Mouse (Mus musculus) thymus, adult 2 months (tissue): ENCODE data around the gene Zfp981. TPM values are rescaled to one million over a fixed set of nuclear protein-coding genes. Genes with fewer than 3 reads are reported as not detected.
"Not testable (repeated sequence)": the region's sequence is repeated elsewhere in the genome, so short reads cannot be mapped to it uniquely, and the experiment has no call there.

Experiments
- DNase-seq: peaks from one replicate; pipeline ENCODE4 v3.0.0; 2021
- H3K27ac ChIP-seq: fragments of 200-500 bp; 2 replicates; pipeline ENCODE4 v1.5.1; 2012; ENCODE audit warnings: low read length, control low read depth; ENCODE audit not compliant: control insufficient read depth, insufficient read depth
- H3K27me3 ChIP-seq: fragments of 200-500 bp; 2 replicates; pipeline ENCODE4 v1.6.1; 2012; ENCODE audit warnings: mild to moderate bottlenecking, low read length, moderate library complexity, mixed read lengths; ENCODE audit not compliant: control insufficient read depth, insufficient read depth
- H3K36me3 ChIP-seq: fragments of 200-500 bp; 2 replicates; pipeline ENCODE4 v1.6.1; 2012; ENCODE audit warnings: mild to moderate bottlenecking, low read length, moderate library complexity; ENCODE audit not compliant: control insufficient read depth, insufficient read depth
- H3K4me1 ChIP-seq: fragments of 200-500 bp; replicated peaks from 2 replicates; pipeline ENCODE4 v1.6.1; 2012; ENCODE audit warnings: low read length; ENCODE audit not compliant: control insufficient read depth, insufficient read depth
- H3K4me3 ChIP-seq: fragments of 200-500 bp; 2 replicates; pipeline ENCODE4 v1.5.1; 2012; ENCODE audit warnings: mild to moderate bottlenecking, low read length, control low read depth, moderate library complexity; ENCODE audit not compliant: control insufficient read depth, insufficient read depth
- CTCF ChIP-seq: fragments of 200-500 bp; IDR thresholded peaks from 2 replicates; pipeline ENCODE4 v1.5.1; 2012; ENCODE audit warnings: mild to moderate bottlenecking, control low read depth, low read length, moderate library complexity, borderline replicate concordance; ENCODE audit not compliant: control insufficient read depth, poor library complexity, insufficient read depth; ENCODE audit errors: extremely low read depth
- POLR2A ChIP-seq: fragments of 200-500 bp; IDR thresholded peaks from 2 replicates; pipeline ENCODE4 v1.6.1; 2012; ENCODE audit warnings: mild to moderate bottlenecking, low read length, control low read depth, moderate library complexity; ENCODE audit not compliant: control insufficient read depth, poor library complexity, insufficient read depth; ENCODE audit errors: extremely low read depth
- WGBS: fragments of 180-500 bp; shearing (Covaris S2); methylation state at CpG from one replicate; pipeline ENCODE4 v1.1.7; 2018; 5-methylcytosine and 5-hydroxymethylcytosine counted together
- polyA plus RNA-seq: library from polyadenylated mRNA; depleted of rRNA; stranded (reverse); fragments of >200 nt; gene quantifications from 2 replicates; pipeline ENCODE4 v1.2.3, GENCODE M21; 2012

Gene Zfp981
- polyA plus RNA-seq, 1 experiment, result not detected

- no peaks in the 10 kb centered on the region for H3K27me3 ChIP-seq
- TF ChIP-seq POLR2A (no peak), CTCF (no peak)
- H3K27ac ChIP-seq, result no peak overlapping the region
- WGBS, result 69% methylated on average over 1 of the region's 1 CpGs
- no peak for DNase-seq
- H3K4me3 ChIP-seq, result no peak overlapping the region
- no peaks in the 10 kb centered on the region for H3K4me1 ChIP-seq
- H3K36me3 ChIP-seq, result no peaks in the 10 kb centered on the region
Measured at GRCm38 (mm10) chr4:146457720-146458119, 44.1 kb upstream of the Zfp981 start.

- H3K27ac ChIP-seq, H3K27me3 ChIP-seq, H3K4me1 ChIP-seq, H3K36me3 ChIP-seq, H3K4me3 ChIP-seq, DNase-seq: not testable (repeated sequence)
- 79% methylated on average over 5 of the region's 5 CpGs for WGBS
Measured at GRCm38 (mm10) chr4:146459822-146460221, 42.0 kb upstream of the Zfp981 start.

- H3K27me3 ChIP-seq, H3K4me3 ChIP-seq, H3K4me1 ChIP-seq, H3K36me3 ChIP-seq, H3K27ac ChIP-seq, DNase-seq: not testable (repeated sequence)
- WGBS, result 86% methylated on average over 5 of the region's 5 CpGs
Measured at GRCm38 (mm10) chr4:146460685-146461084, 41.1 kb upstream of the Zfp981 start.

GRCm38 (mm10) chr4:146463649-146464351 lies 38.0 kb upstream of the Zfp981 start:
- H3K4me1 ChIP-seq, H3K27me3 ChIP-seq, H3K4me3 ChIP-seq, H3K36me3 ChIP-seq, H3K27ac ChIP-seq, DNase-seq: not testable (repeated sequence)
- WGBS, result 93% methylated on average over 18 of the region's 19 CpGs

GRCm38 (mm10) chr4:146469984-146470383 lies 31.8 kb upstream of the Zfp981 start:
- not testable (repeated sequence) for H3K4me1 ChIP-seq, H3K4me3 ChIP-seq, DNase-seq, H3K27ac ChIP-seq, H3K36me3 ChIP-seq, H3K27me3 ChIP-seq
- WGBS, result 96% methylated on average over 10 of the region's 12 CpGs

DNA sequence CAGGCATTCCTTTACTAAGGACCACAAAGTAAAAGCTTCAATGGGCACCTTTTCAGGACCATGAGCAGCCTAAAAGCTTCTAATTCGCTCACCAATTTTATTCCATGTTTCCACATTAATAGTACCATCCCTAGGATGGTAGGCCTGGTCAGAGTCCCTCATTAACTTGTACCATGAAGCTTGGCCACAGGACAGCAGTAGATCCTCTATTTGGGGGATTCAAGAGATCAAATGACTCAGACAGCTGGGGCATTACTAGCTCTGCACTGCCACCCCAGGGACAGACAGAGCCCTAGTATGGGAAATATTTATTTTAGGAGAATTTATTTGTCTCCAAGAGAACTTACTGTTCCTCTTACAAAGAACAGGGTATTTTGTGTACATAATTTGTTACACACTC lies 27.6 kb upstream of the Zfp981 start:
- WGBS, result no CpG with 5 or more reads among the region's 1 CpGs
- DNase-seq, result not testable (repeated sequence)

GRCm38 (mm10) chr4:146474716-146475676 lies 26.8 kb upstream of the Zfp981 start:
- not testable (repeated sequence) for H3K4me1 ChIP-seq, DNase-seq, H3K36me3 ChIP-seq, H3K27me3 ChIP-seq, H3K27ac ChIP-seq, H3K4me3 ChIP-seq
- WGBS, result 68% methylated on average over 76 of the region's 94 CpGs

More for the DNA sequence above, 27.6 kb upstream of the Zfp981 start:
- not testable (repeated sequence) for H3K4me3 ChIP-seq, H3K4me1 ChIP-seq, H3K36me3 ChIP-seq, H3K27ac ChIP-seq, H3K27me3 ChIP-seq

DNA sequence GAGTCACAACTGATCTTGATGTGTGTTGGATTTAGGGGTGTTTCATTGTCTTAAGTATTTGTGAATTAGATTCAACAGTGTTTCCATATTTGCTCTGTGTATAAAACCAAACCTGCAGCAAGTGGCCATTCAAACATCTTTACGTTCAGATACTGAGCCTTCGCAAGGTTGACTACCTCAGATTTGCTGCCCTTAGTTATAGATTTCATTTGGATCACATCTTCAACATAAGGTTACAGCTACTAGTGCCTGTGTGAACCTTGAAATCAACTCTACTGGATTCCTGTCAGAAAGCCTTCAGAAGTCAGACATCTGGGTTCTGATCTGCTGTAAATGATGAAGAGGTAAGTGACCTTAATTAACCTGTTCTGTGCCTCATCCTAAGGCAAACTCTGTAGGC lies 25.6 kb upstream of the Zfp981 start:
- not testable (repeated sequence) for H3K27me3 ChIP-seq, H3K27ac ChIP-seq, H3K36me3 ChIP-seq, H3K4me3 ChIP-seq, DNase-seq, H3K4me1 ChIP-seq
- WGBS, result 95% methylated on average over 2 of the region's 2 CpGs

DNA sequence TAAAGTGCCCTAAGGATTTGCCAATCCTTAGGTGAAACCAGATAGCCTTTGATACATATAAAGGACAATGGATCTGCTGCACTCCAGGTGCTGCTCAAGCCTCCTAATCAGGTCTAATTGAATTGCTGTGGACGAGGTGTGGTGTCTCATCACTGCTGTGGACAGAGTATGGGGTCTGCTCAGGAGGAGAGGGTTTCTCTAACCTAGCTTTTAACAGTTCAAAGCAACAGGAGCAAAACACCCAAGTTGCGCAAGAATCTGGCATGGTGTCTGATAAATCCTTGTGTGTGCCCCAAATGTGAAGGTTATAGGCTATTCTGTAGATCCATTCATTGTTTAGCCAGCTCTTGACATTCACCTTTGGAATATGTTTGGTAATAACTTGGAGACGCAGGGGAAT lies 24.9 kb upstream of the Zfp981 start:
- H3K27ac ChIP-seq, H3K4me3 ChIP-seq, H3K36me3 ChIP-seq, H3K27me3 ChIP-seq, H3K4me1 ChIP-seq, DNase-seq: not testable (repeated sequence)
- 84% methylated on average over 3 of the region's 3 CpGs for WGBS

DNA sequence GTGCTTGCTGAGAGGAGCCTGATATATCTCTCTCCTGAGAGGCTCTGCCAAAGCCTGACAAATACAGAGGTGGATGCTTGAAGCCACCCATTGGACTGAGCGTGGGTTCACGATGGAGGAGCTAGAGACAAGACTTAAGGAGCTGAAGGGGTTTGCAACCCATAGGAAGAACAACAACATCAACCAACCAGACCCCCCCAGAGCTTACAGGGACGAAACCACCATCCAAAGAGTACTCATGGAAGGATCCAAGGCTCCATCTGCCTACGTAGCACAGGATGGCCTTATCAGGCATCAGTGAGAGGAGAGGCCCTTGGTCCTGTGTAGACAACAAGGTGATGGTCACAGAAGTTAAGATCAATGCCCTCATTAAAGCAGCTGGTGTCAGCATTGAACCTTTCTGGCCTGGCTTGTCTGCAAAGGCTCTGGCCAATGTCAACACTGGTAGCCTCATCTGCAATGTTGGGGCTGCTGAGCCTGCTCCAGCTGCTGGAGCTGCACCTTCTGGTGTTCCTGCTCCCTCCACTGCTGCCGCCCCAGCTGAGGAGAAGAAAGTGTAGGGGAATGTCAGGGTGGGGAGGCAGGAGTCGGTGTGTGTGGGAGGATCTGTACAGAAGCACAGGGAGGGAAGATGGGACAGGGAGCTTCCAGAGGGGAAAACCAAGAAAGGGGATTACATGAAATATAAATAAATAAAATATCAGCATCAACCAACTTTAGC lies 21.3 kb upstream of the Zfp981 start:
- not testable (repeated sequence) for H3K27me3 ChIP-seq, H3K36me3 ChIP-seq, H3K4me1 ChIP-seq, DNase-seq, H3K4me3 ChIP-seq, H3K27ac ChIP-seq
- WGBS, result 75% methylated on average over 6 of the region's 6 CpGs
